Mouse (Mus musculus): ENCODE results near the gene Lpar1. TPM values are rescaled to one million over a fixed set of nuclear protein-coding genes. Genes with fewer than 3 reads are reported as not detected.

Lpar1 gene
- polyA plus RNA-seq, 1 experiment from 2014 or later: 0.47 TPM

GRCm38 (mm10) chr4:58469651-58470592 lies 83.8 kb downstream of the Lpar1 start:
- Histone ChIP-seq H3K79me2 (ENCODE audit: inconsistent target) (no peaks in the 10 kb centered on the region), H3K4me3 (ENCODE audit: inconsistent target) (no peak overlapping the region), H3K27ac (no peak overlapping the region), H3K36me3 (ENCODE audit: inconsistent target) (no peaks in the 10 kb centered on the region)
- 54% methylated on average over 5 of the region's 5 CpGs for WGBS (ENCODE audit: missing documents)

DNA sequence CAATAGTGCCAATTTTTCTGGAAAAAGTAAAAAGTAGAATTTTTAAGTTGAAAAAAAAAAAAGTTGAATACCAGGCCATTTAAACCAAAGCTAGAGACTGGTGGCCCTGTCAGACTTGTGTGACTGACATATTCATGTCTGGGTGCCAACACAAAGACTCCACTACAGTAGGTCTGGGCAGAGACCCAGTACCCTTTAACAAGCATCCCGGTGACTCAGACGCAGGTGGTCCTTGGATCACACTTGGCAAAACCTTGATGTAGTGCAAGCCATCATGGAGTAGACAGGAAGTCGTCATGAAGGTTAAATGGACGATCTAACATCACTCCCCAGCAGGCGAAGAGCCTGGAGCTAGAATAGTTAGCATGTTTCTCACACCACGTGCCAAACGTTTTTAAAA lies 84.7 kb downstream of the Lpar1 start:
- 94% methylated on average over 7 of the region's 7 CpGs for WGBS (ENCODE audit: missing documents)
- H3K4me3 ChIP-seq (ENCODE audit: inconsistent target): no peak overlapping the region
- H3K79me2 ChIP-seq (ENCODE audit: inconsistent target): no peaks in the 10 kb centered on the region

GRCm38 (mm10) chr4:58465586-58465985 lies 88.1 kb downstream of the Lpar1 start:
- 97% methylated on average over 5 of the region's 5 CpGs for WGBS (ENCODE audit: missing documents)
- Histone ChIP-seq H3K36me3 (ENCODE audit: inconsistent target) (no peaks in the 10 kb centered on the region), H3K4me3 (ENCODE audit: inconsistent target) (no peak overlapping the region)

More for the DNA sequence above, 84.7 kb downstream of the Lpar1 start:
- H3K36me3 ChIP-seq (ENCODE audit: inconsistent target): no peaks in the 10 kb centered on the region
- no peak overlapping the region for H3K27ac ChIP-seq

DNA sequence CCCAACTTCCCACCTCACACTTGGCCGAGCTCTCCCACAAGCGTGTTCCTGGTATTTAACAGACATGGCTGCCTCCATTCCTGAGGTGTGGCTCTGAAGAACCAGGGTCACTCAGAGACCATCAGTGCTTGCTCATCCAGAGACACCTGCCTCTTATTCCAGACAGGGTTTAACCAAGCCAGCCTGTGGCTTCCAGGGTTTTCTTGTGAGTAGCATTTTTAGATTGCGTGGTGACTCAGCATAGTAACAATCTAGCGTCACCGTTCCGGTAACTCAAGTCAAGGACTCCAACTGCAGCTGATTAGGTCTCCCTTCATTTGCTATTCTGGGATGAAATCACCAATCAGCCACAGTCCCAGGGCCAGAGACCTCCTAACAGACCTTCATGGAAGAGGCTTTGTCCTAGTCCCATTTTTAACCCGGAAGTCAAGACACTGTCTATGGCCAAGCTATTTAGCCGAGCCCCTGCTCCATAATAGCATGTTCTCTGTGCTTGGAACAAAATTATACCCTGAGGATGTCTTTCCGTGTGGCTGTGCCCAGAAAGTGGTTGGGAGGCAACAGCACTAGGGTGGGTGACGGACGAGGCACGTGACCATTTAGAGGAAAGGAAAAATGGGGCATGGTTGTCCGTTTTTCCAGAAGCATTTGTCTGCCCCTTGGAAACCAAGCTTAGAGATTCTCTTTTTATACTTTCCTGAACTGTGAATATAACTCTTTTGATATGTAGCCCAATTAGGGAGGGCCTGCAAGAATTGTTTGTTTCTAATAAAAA lies 89.1 kb downstream of the Lpar1 start:
- H3K27ac ChIP-seq: no peak overlapping the region

More at GRCm38 (mm10) chr4:58465586-58465985, 88.1 kb downstream of the Lpar1 start:
- H3K27ac ChIP-seq: no peak overlapping the region
- H3K79me2 ChIP-seq (ENCODE audit: inconsistent target): no peaks in the 10 kb centered on the region

DNA sequence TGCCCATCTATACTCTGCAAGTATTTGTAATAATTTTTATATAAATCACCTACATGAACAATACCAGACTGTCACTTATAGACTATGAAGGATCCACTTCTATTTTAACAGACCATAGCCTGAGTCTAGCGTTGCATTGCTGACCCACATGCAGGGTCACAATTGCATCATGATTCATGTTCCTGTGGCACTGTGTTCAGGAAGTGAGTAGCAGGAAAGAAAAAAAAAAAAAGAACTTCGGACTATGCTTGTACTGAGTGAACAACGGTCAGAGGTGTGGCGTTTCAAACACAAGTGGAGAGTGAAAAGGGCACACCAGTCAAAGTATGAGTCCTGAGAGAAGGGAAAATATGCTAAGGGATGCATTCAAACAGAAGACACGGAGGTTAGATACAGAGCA lies 90.7 kb downstream of the Lpar1 start:
- 13% methylated on average over 5 of the region's 5 CpGs for WGBS (ENCODE audit: missing documents)

More for the DNA sequence above, 89.1 kb downstream of the Lpar1 start:
- 97% methylated on average over 13 of the region's 13 CpGs for WGBS (ENCODE audit: missing documents)
- Histone ChIP-seq H3K36me3 (ENCODE audit: inconsistent target) (no peaks in the 10 kb centered on the region), H3K79me2 (ENCODE audit: inconsistent target) (no peaks in the 10 kb centered on the region), H3K4me3 (ENCODE audit: inconsistent target) (no peak overlapping the region)

GRCm38 (mm10) chr4:58462586-58462985 lies 91.1 kb downstream of the Lpar1 start:
- H3K4me3 ChIP-seq (ENCODE audit: inconsistent target): no peak overlapping the region
- H3K36me3 ChIP-seq (ENCODE audit: inconsistent target): no peaks in the 10 kb centered on the region
- no peaks in the 10 kb centered on the region for H3K79me2 ChIP-seq (ENCODE audit: inconsistent target)
- H3K27ac ChIP-seq: no peak overlapping the region
- WGBS (ENCODE audit: missing documents): 23% methylated on average over 1 of the region's 2 CpGs

More for the DNA sequence above, 90.7 kb downstream of the Lpar1 start:
- no peaks in the 10 kb centered on the region for H3K79me2 ChIP-seq (ENCODE audit: inconsistent target)
- H3K36me3 ChIP-seq (ENCODE audit: inconsistent target): no peaks in the 10 kb centered on the region
- H3K4me3 ChIP-seq (ENCODE audit: inconsistent target): no peak overlapping the region
- H3K27ac ChIP-seq: no peak overlapping the region

- WGBS (ENCODE audit: missing documents): 95% methylated on average over 4 of the region's 4 CpGs
- no peaks in the 10 kb centered on the region for H3K79me2 ChIP-seq (ENCODE audit: inconsistent target)
Observed at GRCm38 (mm10) chr4:58453334-58453733, 100.4 kb downstream of the Lpar1 start.

GRCm38 (mm10) chr4:58448825-58449224 lies 104.9 kb downstream of the Lpar1 start:
- H3K4me3 ChIP-seq (ENCODE audit: inconsistent target): no peak overlapping the region
- 100% methylated on average over 3 of the region's 3 CpGs for WGBS (ENCODE audit: missing documents)
- H3K79me2 ChIP-seq (ENCODE audit: inconsistent target): no peaks in the 10 kb centered on the region
- no peaks in the 10 kb centered on the region for H3K36me3 ChIP-seq (ENCODE audit: inconsistent target)
- no peak overlapping the region for H3K27ac ChIP-seq

More at GRCm38 (mm10) chr4:58453334-58453733, 100.4 kb downstream of the Lpar1 start:
- no peak overlapping the region for H3K27ac ChIP-seq
- H3K4me3 ChIP-seq (ENCODE audit: inconsistent target): no peak overlapping the region
- H3K36me3 ChIP-seq (ENCODE audit: inconsistent target): no peaks in the 10 kb centered on the region

DNA sequence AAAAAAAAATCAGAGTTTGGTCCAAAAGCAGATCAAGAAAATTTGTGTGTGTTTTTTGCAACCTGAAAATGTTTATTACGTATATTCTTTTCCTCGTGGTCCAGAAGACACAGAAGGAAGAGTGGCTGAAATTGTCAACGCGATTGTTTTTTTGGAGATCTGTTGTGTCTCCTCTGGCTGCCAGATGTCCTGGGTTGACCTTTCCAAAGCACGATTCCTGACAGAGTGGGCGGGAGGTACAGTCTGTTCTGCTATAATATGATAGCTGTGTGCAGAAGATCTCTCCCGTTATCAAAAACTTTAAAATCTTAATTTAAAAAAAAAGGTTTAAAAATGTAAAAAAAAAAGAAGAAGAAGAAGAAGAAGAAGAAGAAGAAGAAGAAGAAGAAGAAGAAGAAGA lies 105.9 kb downstream of the Lpar1 start:
- no peaks in the 10 kb centered on the region for H3K36me3 ChIP-seq (ENCODE audit: inconsistent target)
- H3K27ac ChIP-seq: no peak overlapping the region
- H3K4me3 ChIP-seq (ENCODE audit: inconsistent target): no peak overlapping the region
- H3K79me2 ChIP-seq (ENCODE audit: inconsistent target): no peaks in the 10 kb centered on the region
- WGBS (ENCODE audit: missing documents): 93% methylated on average over 6 of the region's 7 CpGs

GRCm38 (mm10) chr4:58445846-58446245 lies 107.9 kb downstream of the Lpar1 start:
- H3K27ac ChIP-seq: no peak overlapping the region
- no peaks in the 10 kb centered on the region for H3K79me2 ChIP-seq (ENCODE audit: inconsistent target)
- WGBS (ENCODE audit: missing documents): 89% methylated on average over 6 of the region's 6 CpGs
- no peaks in the 10 kb centered on the region for H3K36me3 ChIP-seq (ENCODE audit: inconsistent target)
- no peak overlapping the region for H3K4me3 ChIP-seq (ENCODE audit: inconsistent target)

DNA sequence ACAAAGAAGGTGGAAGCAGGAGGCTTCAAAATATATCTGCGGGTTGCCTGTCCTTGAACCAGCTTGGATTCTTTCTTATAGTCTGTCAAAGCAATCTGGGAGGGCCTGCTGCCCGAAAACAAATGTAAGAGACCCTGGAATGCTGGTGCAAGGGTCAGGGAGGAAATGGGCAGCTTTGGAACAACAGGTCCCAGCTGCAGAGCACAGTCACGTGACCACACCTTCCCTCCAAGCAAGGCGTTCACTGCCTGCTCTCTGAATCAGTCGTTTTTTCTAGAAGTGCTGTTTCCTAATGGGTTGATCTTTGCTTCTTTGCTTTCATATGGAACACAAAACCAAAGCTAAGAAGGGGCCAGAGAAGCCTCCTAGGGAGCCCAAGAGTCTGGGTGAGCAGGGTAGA lies 111.4 kb downstream of the Lpar1 start:
- no peak overlapping the region for H3K27ac ChIP-seq
- 70% methylated on average over 5 of the region's 5 CpGs for WGBS (ENCODE audit: missing documents)
- no peaks in the 10 kb centered on the region for H3K79me2 ChIP-seq (ENCODE audit: inconsistent target)
- H3K4me3 ChIP-seq (ENCODE audit: inconsistent target): no peak overlapping the region
- H3K36me3 ChIP-seq (ENCODE audit: inconsistent target): no peaks in the 10 kb centered on the region

DNA sequence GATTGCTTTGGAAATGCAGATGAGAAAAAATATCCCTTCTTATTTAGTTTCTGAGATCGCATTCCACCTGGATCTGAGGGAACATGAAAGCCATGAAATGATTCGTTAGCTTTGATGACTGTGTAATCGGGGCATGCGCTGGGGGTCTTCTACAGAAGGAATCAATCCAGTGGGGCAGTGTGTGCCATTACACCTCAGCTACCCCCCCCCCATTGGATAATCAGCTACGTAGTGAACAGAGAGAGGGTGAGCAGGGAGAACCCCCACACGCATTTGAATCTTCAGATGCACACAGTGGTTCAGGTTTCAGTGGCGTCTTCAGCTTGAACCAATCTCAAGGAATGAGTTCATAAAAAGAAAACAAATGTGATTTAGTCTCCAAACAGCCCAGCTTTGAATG lies 115.0 kb downstream of the Lpar1 start:
- Histone ChIP-seq H3K79me2 (ENCODE audit: inconsistent target) (no peaks in the 10 kb centered on the region), H3K36me3 (ENCODE audit: inconsistent target) (no peaks in the 10 kb centered on the region), H3K4me3 (ENCODE audit: inconsistent target) (no peak overlapping the region), H3K27ac (no peak overlapping the region)
- WGBS (ENCODE audit: missing documents): 98% methylated on average over 7 of the region's 7 CpGs

GRCm38 (mm10) chr4:58437271-58437670 lies 116.4 kb downstream of the Lpar1 start:
- H3K79me2 ChIP-seq (ENCODE audit: inconsistent target): no peaks in the 10 kb centered on the region
- no peak overlapping the region for H3K27ac ChIP-seq
- WGBS (ENCODE audit: missing documents): 74% methylated on average over 12 of the region's 15 CpGs
- no peak overlapping the region for H3K4me3 ChIP-seq (ENCODE audit: inconsistent target)
- H3K36me3 ChIP-seq (ENCODE audit: inconsistent target): no peaks in the 10 kb centered on the region

GRCm38 (mm10) chr4:58423276-58423930 lies 130.3 kb downstream of the Lpar1 start:
- 28% methylated on average over 9 of the region's 9 CpGs for WGBS (ENCODE audit: missing documents)
- peak overlapping the region; percentile 0; the same call in 1 of the 2 replicates for H3K4me3 ChIP-seq (ENCODE audit: inconsistent target)

More at GRCm38 (mm10) chr4:58423276-58423930, 130.3 kb downstream of the Lpar1 start:
- Histone ChIP-seq H3K36me3 (ENCODE audit: inconsistent target) (no peaks in the 10 kb centered on the region), H3K79me2 (ENCODE audit: inconsistent target) (no peaks in the 10 kb centered on the region), H3K27ac (no peak overlapping the region)

Data from macrophage (primary cell).